Mouse (Mus musculus) heart, embryonic 10.5 days (tissue): ENCODE measurements around the gene Rcbtb2. TPM values are rescaled to one million over a fixed set of nuclear protein-coding genes. Genes with fewer than 3 reads are reported as not detected.

Source experiments
- DNase-seq: peaks from one replicate; pipeline ENCODE4 v3.0.0-alpha.2; 2017; ENCODE audit warnings: low spot score
- H3K27ac ChIP-seq: fragments of 300-500 bp; sonication (generic); 2 replicates; pipeline ENCODE4 v1.5.1; 2016; ENCODE audit warnings: mild to moderate bottlenecking
- H3K27me3 ChIP-seq: fragments of 300-500 bp; sonication (generic); 2 replicates; pipeline ENCODE4 v1.6.1; 2016; ENCODE audit warnings: mild to moderate bottlenecking; ENCODE audit not compliant: poor library complexity, insufficient read depth, severe bottlenecking
- H3K36me3 ChIP-seq: fragments of 300-500 bp; sonication (generic); 2 replicates; pipeline ENCODE4 v1.6.1; 2016; ENCODE audit warnings: mild to moderate bottlenecking, moderate library complexity
- H3K4me1 ChIP-seq: fragments of 300-500 bp; sonication (generic); 2 replicates; pipeline ENCODE4 v1.6.1; 2016; ENCODE audit warnings: mild to moderate bottlenecking
- H3K4me3 ChIP-seq: fragments of 300-500 bp; sonication (generic); 2 replicates; pipeline ENCODE4 v1.5.1; 2016; ENCODE audit warnings: mild to moderate bottlenecking, moderate library complexity
- H3K9me3 ChIP-seq: fragments of 300-500 bp; sonication (generic); 2 replicates; pipeline ENCODE4 v1.6.1; 2016; ENCODE audit warnings: mild to moderate bottlenecking, moderate library complexity
- WGBS: fragments of 180-500 bp; shearing (Covaris S2); methylation state at CpG from one replicate; pipeline ENCODE4 v1.1.7; 2016; 5-methylcytosine and 5-hydroxymethylcytosine counted together
- polyA plus RNA-seq: library from polyadenylated mRNA; unstranded; fragments of >200 nt; fragmentation: Nextera tagmentation; extraction: Ambion mirVana; gene quantifications from 2 replicates; pipeline ENCODE4 v1.2.1, GENCODE M21; 2016

The Rcbtb2 gene
- polyA plus RNA-seq, 1 experiment from 2014 or later: 99.9 TPM

GRCm38 (mm10) chr14:73238498-73239250 is 115.8 kb downstream of the Rcbtb2 start:
- under 1% methylated on average over 20 of the region's 20 CpGs for WGBS
- H3K27ac ChIP-seq: peak overlapping the region; percentile 92
- no peaks in the 10 kb centered on the region for H3K9me3 ChIP-seq
- peaks cover 7% of the 10 kb centered on the region for H3K36me3 ChIP-seq
- H3K4me1 ChIP-seq: peaks cover 19% of the 10 kb centered on the region
- peak overlapping the region; percentile 67 for H3K4me3 ChIP-seq
- peak; percentile 77 for DNase-seq
- no peaks in the 10 kb centered on the region for H3K27me3 ChIP-seq

- 2% methylated on average over 6 of the region's 6 CpGs for WGBS
- Histone ChIP-seq H3K27ac (peak overlapping the region; percentile 92), H3K4me1 (peaks cover 16% of the 10 kb centered on the region), H3K4me3 (peak overlapping the region; percentile 67), H3K36me3 (peaks cover 7% of the 10 kb centered on the region), H3K27me3 (no peaks in the 10 kb centered on the region), H3K9me3 (no peaks in the 10 kb centered on the region)
- no peak for DNase-seq
Measured at GRCm38 (mm10) chr14:73239291-73239690, 116.5 kb downstream of the Rcbtb2 start.

GRCm38 (mm10) chr14:73239857-73240256 is 117.0 kb downstream of the Rcbtb2 start:
- peaks cover 10% of the 10 kb centered on the region for H3K4me1 ChIP-seq
- no peaks in the 10 kb centered on the region for H3K9me3 ChIP-seq
- DNase-seq: no peak
- H3K4me3 ChIP-seq: peak overlapping the region; percentile 67
- peak overlapping the region; percentile 92 for H3K27ac ChIP-seq
- 48% methylated on average over 3 of the region's 3 CpGs for WGBS
- no peaks in the 10 kb centered on the region for H3K27me3 ChIP-seq
- H3K36me3 ChIP-seq: peaks cover 7% of the 10 kb centered on the region

GRCm38 (mm10) chr14:73244061-73244597 is 121.3 kb downstream of the Rcbtb2 start:
- no peaks in the 10 kb centered on the region for H3K9me3 ChIP-seq

GRCm38 (mm10) chr14:73250056-73250455 is 127.2 kb downstream of the Rcbtb2 start:
- no peaks in the 10 kb centered on the region for H3K27me3 ChIP-seq
- H3K27ac ChIP-seq: no peak overlapping the region
- 91% methylated on average over 2 of the region's 2 CpGs for WGBS
- H3K36me3 ChIP-seq: no peaks in the 10 kb centered on the region
- no peak overlapping the region for H3K4me3 ChIP-seq
- no peaks in the 10 kb centered on the region for H3K9me3 ChIP-seq
- no peaks in the 10 kb centered on the region for H3K4me1 ChIP-seq
- DNase-seq: no peak

More at GRCm38 (mm10) chr14:73244061-73244597, 121.3 kb downstream of the Rcbtb2 start:
- WGBS: 94% methylated on average over 2 of the region's 2 CpGs
- no peak overlapping the region for H3K27ac ChIP-seq
- no peaks in the 10 kb centered on the region for H3K27me3 ChIP-seq
- H3K36me3 ChIP-seq: peaks cover 7% of the 10 kb centered on the region
- no peak for DNase-seq
- no peak overlapping the region for H3K4me3 ChIP-seq
- H3K4me1 ChIP-seq: no peaks in the 10 kb centered on the region

- H3K27ac ChIP-seq: no peak overlapping the region
- H3K4me1 ChIP-seq: no peaks in the 10 kb centered on the region
- WGBS: 84% methylated on average over 2 of the region's 2 CpGs
- no peak overlapping the region for H3K4me3 ChIP-seq
- no peaks in the 10 kb centered on the region for H3K36me3 ChIP-seq
- no peak for DNase-seq
- no peaks in the 10 kb centered on the region for H3K27me3 ChIP-seq
- H3K9me3 ChIP-seq: no peaks in the 10 kb centered on the region
Measured at GRCm38 (mm10) chr14:73252276-73252675, 129.4 kb downstream of the Rcbtb2 start.

GRCm38 (mm10) chr14:73253453-73254251 is 130.8 kb downstream of the Rcbtb2 start:
- Histone ChIP-seq H3K9me3 (no peaks in the 10 kb centered on the region), H3K27me3 (no peaks in the 10 kb centered on the region), H3K27ac (no peak overlapping the region; the same call in 1 of the 2 replicates), H3K4me1 (no peaks in the 10 kb centered on the region), H3K4me3 (no peak overlapping the region), H3K36me3 (no peaks in the 10 kb centered on the region)
- no peak for DNase-seq
- WGBS: 68% methylated on average over 6 of the region's 6 CpGs

- H3K4me3 ChIP-seq: no peak overlapping the region
- H3K9me3 ChIP-seq: no peaks in the 10 kb centered on the region
- 0 out of 2 replicates have a peak overlapping the region, but pooled peaks have one; percentile 36 for H3K27ac ChIP-seq
- no peaks in the 10 kb centered on the region for H3K4me1 ChIP-seq
- no peaks in the 10 kb centered on the region for H3K36me3 ChIP-seq
- DNase-seq: no peak
- no peaks in the 10 kb centered on the region for H3K27me3 ChIP-seq
- 71% methylated on average over 4 of the region's 4 CpGs for WGBS
Measured at GRCm38 (mm10) chr14:73254412-73254811, 131.6 kb downstream of the Rcbtb2 start.

GRCm38 (mm10) chr14:73255426-73255970 is 132.7 kb downstream of the Rcbtb2 start:
- no peaks in the 10 kb centered on the region for H3K27me3 ChIP-seq

GRCm38 (mm10) chr14:73257348-73257747 is 134.5 kb downstream of the Rcbtb2 start:
- H3K36me3 ChIP-seq: no peaks in the 10 kb centered on the region
- 75% methylated on average over 7 of the region's 7 CpGs for WGBS
- no peak for DNase-seq
- H3K27me3 ChIP-seq: no peaks in the 10 kb centered on the region
- H3K4me3 ChIP-seq: no peak overlapping the region
- H3K27ac ChIP-seq: no peak overlapping the region
- H3K4me1 ChIP-seq: no peaks in the 10 kb centered on the region
- no peaks in the 10 kb centered on the region for H3K9me3 ChIP-seq

More at GRCm38 (mm10) chr14:73255426-73255970, 132.7 kb downstream of the Rcbtb2 start:
- H3K4me3 ChIP-seq: no peak overlapping the region
- no peaks in the 10 kb centered on the region for H3K9me3 ChIP-seq
- no peak for DNase-seq
- no peak overlapping the region for H3K27ac ChIP-seq
- WGBS: 55% methylated on average over 3 of the region's 3 CpGs
- no peaks in the 10 kb centered on the region for H3K4me1 ChIP-seq
- no peaks in the 10 kb centered on the region for H3K36me3 ChIP-seq
